Mouse (Mus musculus) kidney, adult 11 months (tissue): ENCODE measurements around the gene Slc10a4.
"Not testable (repeated sequence)": the region's sequence is repeated elsewhere in the genome, so short reads cannot be mapped to it uniquely, and the experiment has no call there.

Experiments
- DNase-seq: peaks from one replicate; pipeline ENCODE4 v3.0.0; 2022

Gene Slc10a4

GRCm38 (mm10) chr5:73006784-73007581 lies at the start of gene Slc10a4:
TSS of gene Slc10a4 (plus strand) at chr5:73006883.
- no peak for DNase-seq

GRCm38 (mm10) chr5:72957281-72957680 lies 49.4 kb upstream of the Slc10a4 start:
- DNase-seq, result no peak

GRCm38 (mm10) chr5:72960096-72960495 lies 46.6 kb upstream of the Slc10a4 start:
- DNase-seq, result no peak

- DNase-seq, result no peak
Measured at GRCm38 (mm10) chr5:72965706-72966105, 41.0 kb upstream of the Slc10a4 start.

GRCm38 (mm10) chr5:72972435-72972834 lies 34.2 kb upstream of the Slc10a4 start:
- no peak for DNase-seq

GRCm38 (mm10) chr5:72972934-72973333 lies 33.7 kb upstream of the Slc10a4 start:
- no peak for DNase-seq

DNA sequence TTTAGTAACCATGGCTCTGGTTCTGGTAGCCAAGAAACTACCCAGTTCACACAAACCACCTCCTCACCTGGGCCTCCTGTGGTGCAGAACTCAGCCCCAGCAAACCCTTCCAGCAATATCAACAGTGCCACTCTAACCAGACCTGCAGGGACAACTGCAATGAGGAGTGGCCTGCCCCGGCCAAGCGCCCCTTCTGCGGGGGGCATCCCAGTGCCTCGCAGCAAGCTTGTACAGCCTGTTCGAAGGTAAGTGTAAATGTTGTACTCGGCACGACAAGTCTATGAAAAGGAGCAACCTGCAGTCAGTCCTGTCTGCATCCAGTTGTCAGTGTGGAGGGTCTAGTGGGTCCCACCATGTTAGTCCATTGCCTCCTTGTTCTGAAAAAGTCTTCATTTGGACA lies 32.1 kb upstream of the Slc10a4 start, which contains the start of gene Gm10135:
Gene Gm10135 (minus strand): TSS at position 101 of the 400 bp plus-strand sequence.
- DNase-seq, result no peak

- no peak for DNase-seq
Measured at GRCm38 (mm10) chr5:72975996-72976395, 30.7 kb upstream of the Slc10a4 start.

DNA sequence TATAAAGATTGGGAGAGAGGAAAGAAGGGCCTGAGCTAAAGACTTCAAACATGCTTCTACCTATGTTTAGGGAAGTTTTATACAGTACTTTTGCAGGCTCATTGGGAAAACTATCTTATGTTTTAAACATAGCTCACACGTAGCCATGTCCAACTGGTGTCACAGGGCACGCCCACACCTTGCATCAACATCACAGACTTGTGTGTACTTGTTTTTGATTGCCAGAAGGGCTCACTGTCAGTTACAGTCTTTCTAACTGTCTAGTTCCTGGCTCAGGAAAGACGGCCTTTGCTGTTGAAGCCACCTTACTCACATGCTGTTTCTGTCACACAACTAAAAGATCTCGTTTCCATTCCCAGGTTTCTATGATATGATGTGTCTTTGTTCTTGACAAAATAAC lies 30.1 kb upstream of the Slc10a4 start:
- DNase-seq, result no peak

DNA sequence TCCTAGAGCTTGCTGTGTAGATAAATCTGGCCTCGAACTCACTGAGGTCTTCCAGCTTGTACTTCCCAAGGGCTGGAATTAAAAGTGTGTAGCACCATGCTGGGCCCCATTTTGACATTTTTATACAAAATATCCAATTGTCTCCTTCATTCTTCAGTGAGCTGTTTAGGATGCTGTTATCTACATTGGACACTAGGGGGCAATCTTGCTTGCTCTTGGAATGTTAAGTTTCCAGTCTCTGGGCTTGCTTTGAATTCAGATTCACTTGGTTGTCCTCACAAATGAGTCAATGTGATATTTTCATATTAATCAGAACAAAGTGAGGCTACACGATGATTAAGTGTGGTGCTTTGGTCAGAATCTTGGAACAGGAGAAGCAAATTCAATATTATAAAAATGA lies 22.6 kb upstream of the Slc10a4 start:
- DNase-seq, result no peak

DNA sequence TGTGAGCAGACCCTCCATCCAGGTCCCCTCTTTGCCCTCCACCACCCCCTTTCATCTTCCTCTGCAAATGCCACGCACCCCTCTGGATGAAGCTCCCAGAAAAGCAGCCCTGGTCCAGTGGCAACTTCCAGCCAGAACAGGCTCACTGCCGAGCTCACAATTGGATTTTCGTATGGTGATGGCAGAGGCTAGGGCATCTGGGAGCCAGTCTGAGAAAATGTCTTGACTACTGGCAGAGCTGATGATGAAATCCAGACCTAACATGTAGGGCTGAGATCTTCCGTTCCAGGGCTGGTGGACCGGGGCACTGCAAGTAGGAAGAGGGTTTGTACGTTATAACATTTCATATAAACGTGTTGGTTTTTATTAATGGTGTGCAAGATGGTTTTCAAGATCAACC lies 18.9 kb upstream of the Slc10a4 start:
- no peak for DNase-seq

- DNase-seq, result no peak
Measured at GRCm38 (mm10) chr5:72989756-72990155, 16.9 kb upstream of the Slc10a4 start.

DNA sequence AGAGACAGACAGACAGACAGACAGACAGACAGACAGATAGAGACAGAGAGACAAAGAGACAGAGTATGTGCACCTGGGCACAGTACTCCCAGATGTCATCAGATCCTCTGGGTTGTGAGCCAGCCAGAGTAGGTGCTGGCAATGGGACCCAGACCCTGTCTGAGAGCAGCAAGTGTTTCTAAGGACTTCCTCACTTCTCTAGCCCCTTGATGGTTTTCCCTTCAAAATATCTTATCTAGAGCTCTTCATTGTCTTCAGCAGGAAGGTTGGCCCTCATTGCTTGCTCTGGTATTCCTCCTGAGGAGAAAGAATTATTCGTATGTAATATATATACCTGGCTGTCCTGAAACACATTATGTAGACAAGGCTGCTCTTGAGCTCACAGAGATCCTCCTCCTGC lies 14.2 kb upstream of the Slc10a4 start:
- DNase-seq, result no peak

DNA sequence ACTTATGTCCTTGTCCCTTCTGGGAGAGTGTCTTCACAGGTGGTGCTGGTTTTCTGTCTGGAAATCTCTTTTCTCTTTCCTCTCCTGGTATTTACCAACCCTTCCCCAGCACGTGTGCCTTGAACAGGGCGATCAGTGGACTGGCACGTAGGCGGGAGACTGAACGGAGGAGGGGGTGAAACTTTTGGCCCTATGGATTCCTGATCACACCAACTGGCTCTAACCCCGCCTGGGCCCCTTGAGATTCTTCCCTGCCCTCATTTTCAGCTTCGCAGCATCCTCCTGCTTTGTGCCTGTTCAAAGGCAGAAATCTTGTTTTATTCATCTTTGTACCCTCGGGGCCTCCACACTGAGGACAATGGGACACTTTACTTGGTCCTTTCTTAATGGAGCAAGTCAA lies 12.3 kb upstream of the Slc10a4 start:
- no peak for DNase-seq

GRCm38 (mm10) chr5:72994928-72995327 lies 11.8 kb upstream of the Slc10a4 start:
- DNase-seq, result no peak

- no peak for DNase-seq
Measured at GRCm38 (mm10) chr5:72995379-72995778, 11.3 kb upstream of the Slc10a4 start.

DNA sequence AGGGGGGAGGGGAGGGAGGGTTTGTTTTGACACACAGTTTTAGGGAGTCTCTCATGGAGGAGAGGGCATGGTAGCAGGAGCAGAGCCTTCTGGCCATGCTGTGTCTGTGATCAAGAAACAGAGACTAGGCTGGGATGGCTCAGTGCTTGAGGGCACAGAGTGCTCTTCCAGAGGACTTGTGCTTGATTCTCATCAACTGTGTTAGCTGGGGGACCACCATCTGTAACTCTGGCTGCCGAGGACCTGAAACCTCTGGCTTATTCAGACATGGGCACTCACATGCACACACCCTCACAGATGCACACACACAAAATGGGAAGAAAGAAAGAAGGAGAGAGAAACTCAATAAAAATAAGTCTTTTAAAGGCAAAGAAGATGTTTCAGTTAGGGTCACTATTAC lies 8.1 kb upstream of the Slc10a4 start:
- DNase-seq, result not testable (repeated sequence)

DNA sequence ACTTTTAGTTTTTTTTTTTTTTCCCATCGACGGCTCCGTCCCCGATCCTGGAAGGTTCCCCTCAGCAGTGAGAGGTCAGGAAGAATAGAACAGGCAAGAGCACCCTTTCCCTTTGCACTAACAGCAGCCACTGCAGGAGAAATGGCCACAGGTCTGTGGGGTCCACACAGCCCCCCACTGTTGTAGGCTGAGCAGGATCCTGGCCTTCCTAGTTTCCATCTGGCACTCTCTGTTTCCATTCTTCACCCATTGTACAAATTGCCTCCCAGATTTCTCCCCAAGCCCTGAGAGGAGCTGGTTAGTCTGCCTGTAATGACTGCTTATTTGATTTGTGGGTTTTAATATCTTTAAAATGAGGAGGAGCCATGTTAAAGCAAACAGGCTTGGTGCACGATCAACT lies 2.6 kb upstream of the Slc10a4 start:
- DNase-seq, result no peak

GRCm38 (mm10) chr5:73007582-73007959 lies 888 bp downstream of the Slc10a4 start:
- no peak for DNase-seq

DNA sequence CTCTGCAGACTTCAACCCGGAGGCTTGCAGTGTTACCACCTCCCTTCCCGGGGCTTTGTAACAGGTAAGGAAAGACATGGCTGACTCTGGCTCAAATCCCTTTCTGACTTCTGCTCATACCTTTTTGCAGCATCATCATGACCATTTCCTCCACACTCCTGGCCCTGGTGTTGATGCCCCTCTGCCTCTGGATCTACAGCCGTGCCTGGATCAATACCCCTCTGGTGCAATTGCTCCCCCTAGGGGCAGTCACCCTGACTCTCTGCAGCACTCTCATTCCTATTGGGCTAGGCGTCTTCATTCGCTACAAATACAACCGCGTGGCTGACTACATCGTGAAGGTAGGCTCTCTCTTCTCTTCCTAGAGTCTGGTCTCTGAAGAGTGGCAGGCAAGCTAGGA lies 1.5 kb downstream of the Slc10a4 start:
- DNase-seq, result not testable (repeated sequence)

- not testable (repeated sequence) for DNase-seq
Measured at GRCm38 (mm10) chr5:73011806-73012205, 5.1 kb downstream of the Slc10a4 start.

DNA sequence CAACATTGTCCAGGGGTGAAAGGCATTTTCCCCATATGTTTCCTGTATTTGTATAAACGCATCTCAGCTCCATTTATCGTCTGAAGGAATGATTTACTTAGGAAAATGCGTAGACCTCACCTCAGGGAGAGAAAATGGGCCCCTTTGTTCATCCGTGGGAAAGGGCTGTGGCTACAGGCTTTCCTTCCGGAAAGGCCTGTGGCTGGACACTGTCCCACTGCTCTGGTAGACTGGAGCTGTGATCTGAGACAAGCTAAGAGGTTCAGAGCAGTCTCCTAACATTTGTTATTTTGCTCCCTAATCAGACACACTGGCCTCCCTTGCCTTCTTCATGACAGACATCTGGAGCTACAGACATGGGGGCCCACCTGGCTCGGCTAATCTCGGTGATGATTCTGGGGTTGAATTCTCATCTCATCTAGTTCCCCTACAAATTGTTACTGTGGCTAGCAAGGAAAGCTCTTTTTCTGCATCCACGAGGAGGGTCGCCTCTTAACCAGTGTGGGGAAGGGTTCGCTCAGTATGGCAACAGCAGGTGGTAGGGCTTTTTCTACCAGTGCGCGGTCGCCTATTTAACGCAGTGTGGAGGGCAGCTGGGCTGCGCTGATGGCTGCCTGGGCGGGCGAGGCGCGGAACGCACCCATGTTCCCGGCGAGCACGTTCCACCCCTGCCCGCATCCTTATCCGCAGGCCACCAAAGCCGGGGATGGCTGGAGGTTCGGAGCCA lies 6.4 kb downstream of the Slc10a4 start:
- not testable (repeated sequence) for DNase-seq

DNA sequence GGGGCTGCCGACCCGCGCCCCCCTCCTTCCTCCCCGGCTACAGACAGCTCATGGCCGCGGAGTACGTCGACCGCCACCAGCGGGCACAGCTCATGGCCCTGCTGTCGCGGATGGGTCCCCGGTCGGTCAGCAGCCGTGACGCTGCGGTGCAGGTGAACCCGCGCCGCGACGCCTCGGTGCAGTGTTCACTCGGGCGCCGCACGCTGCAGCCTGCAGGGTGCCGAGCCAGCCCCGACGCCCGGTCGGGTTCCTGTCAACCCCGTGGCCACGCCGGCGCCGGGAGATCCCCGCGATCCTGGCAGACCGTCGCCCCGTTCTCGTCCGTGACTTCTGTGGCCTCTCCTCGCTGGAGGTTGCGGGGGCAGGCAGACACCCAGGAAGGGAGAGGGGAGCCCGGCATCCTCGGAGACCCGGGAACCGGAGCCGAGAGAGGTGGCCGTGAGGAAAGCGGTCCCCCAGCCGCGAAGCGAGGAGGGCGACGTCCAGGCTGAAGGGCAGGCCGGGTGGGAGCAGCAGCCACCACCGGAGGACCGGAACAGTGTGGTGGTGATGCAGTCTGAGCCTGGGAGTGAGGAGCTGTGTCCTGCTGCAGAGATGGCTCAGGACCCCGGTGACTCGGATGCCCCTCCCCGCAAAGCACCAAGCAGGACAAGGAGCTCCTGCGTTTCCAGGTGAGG lies 7.1 kb downstream of the Slc10a4 start:
- DNase-seq, result not testable (repeated sequence)

DNA sequence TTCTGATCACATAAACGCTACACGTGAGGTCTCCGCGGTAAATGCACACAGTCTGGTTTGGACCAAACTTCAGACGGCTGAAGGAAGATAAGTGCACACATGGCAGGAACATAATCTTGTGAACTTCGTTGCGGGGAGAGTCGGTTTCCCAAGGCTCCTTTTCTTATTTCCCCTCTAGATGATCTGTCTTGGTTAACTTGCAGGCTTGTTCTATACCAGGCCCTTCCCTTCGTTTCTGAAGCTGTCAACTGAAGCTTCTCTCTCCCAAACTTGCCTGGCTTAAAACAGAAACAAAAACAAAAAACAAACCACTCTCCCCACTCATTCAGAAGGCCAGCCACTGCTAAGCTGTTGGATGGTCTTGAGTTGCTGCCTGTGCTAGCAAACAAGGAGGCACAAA lies 8.1 kb downstream of the Slc10a4 start:
- no peak for DNase-seq
